Mouse (Mus musculus) thymus, postnatal 14 days (tissue): ENCODE results near the gene Musk.

ENCODE experiments used
- DNase-seq: peaks from one replicate; pipeline ENCODE4 v3.0.0; 2021

The Musk gene

DNA sequence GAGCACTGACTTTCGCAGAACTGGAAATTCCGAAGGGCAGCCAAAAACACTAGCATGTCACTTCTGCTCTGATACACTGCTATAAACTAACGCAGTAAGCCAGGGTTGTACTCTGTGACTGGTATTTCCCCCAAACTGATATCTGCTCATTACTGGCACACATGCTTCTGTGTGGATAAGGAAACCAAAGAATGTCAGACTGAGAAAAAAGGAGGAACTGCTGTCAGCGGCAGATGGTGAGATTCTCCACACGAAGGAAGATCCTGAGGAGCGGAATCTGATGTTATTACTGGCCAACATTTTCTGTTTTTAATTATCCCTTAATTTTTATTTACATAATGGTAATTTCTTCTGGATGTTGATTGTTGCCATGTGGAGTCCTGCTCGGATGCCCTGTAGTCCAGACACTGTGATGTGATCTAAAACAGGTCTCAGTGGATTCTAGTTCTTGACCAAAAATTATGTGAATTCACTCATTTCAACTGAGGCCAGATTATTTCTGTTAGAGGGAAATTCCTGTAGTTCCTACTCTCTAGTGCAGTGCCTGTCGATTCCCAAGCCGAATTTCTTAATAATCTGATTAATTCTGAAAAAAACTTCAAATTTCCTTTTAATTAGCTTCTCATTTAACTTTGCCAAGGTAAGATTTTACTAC, 137.6 kb downstream of the Musk start:
- no peak for DNase-seq
